Mouse (Mus musculus): ENCODE data around the gene 4933427D14Rik. TPM values are rescaled to one million over a fixed set of nuclear protein-coding genes. Genes with fewer than 3 reads are reported as not detected.

4933427D14Rik gene
- polyA plus RNA-seq, 1 experiment from 2014 or later: 16.3 TPM

GRCm38 (mm10) chr11:72120354-72120753 lies 86.9 kb downstream of the 4933427D14Rik start:
- ATAC-seq (ENCODE audit: low FRiP score, low read depth): no peak
- WGBS: 89% methylated on average over 6 of the region's 6 CpGs
- Histone ChIP-seq H3K9ac (no peak overlapping the region), H3K4me3 (no peak overlapping the region), H3K36me3 (no peaks in the 10 kb centered on the region), H3K27me3 (no peaks in the 10 kb centered on the region), H3K4me1 (replicated peaks) (no peaks in the 10 kb centered on the region), H3K9me3 (no peaks in the 10 kb centered on the region), H3K27ac (replicated peaks) (no peak overlapping the region), H3K4me2 (no peak overlapping the region)

- no peaks in the 10 kb centered on the region for H3K36me3 ChIP-seq
- H3K27ac ChIP-seq (replicated peaks): no peak overlapping the region
- no peaks in the 10 kb centered on the region for H3K4me1 ChIP-seq (replicated peaks)
- no peaks in the 10 kb centered on the region for H3K9me3 ChIP-seq
- H3K9ac ChIP-seq: no peak overlapping the region
- 88% methylated on average over 3 of the region's 3 CpGs for WGBS
- no peak overlapping the region for H3K4me3 ChIP-seq
- ATAC-seq (ENCODE audit: low FRiP score, low read depth): no peak
- H3K27me3 ChIP-seq: no peaks in the 10 kb centered on the region
- H3K4me2 ChIP-seq: no peak overlapping the region
Measured at GRCm38 (mm10) chr11:72118630-72119029, 88.6 kb downstream of the 4933427D14Rik start.

GRCm38 (mm10) chr11:72113296-72113695 lies 94.0 kb downstream of the 4933427D14Rik start:
- Histone ChIP-seq H3K27ac (replicated peaks) (no peak overlapping the region), H3K9ac (no peak overlapping the region), H3K4me3 (no peak overlapping the region), H3K4me2 (no peak overlapping the region), H3K4me1 (replicated peaks) (no peaks in the 10 kb centered on the region), H3K27me3 (no peaks in the 10 kb centered on the region), H3K9me3 (no peaks in the 10 kb centered on the region), H3K36me3 (no peaks in the 10 kb centered on the region)
- WGBS: 60% methylated on average over 4 of the region's 4 CpGs
- no peak for ATAC-seq (ENCODE audit: low FRiP score, low read depth)

GRCm38 (mm10) chr11:72110726-72111125 lies 96.5 kb downstream of the 4933427D14Rik start:
- H3K27me3 ChIP-seq: no peaks in the 10 kb centered on the region
- no peak overlapping the region for H3K4me2 ChIP-seq
- no peak overlapping the region for H3K4me3 ChIP-seq
- H3K4me1 ChIP-seq (replicated peaks): no peaks in the 10 kb centered on the region
- H3K9me3 ChIP-seq: no peaks in the 10 kb centered on the region
- ATAC-seq (ENCODE audit: low FRiP score, low read depth): no peak
- WGBS: 64% methylated on average over 3 of the region's 3 CpGs
- H3K9ac ChIP-seq: no peak overlapping the region
- no peaks in the 10 kb centered on the region for H3K36me3 ChIP-seq
- H3K27ac ChIP-seq (replicated peaks): no peak overlapping the region

GRCm38 (mm10) chr11:72104223-72104622 lies 103.0 kb downstream of the 4933427D14Rik start:
- Histone ChIP-seq H3K4me2 (no peak overlapping the region), H3K9ac (no peak overlapping the region), H3K27ac (replicated peaks) (peak overlapping the region; percentile 64), H3K4me3 (no peak overlapping the region), H3K4me1 (replicated peaks) (peaks cover 5% of the 10 kb centered on the region; the same call in 1 of the 2 replicates), H3K9me3 (no peaks in the 10 kb centered on the region), H3K36me3 (no peaks in the 10 kb centered on the region), H3K27me3 (no peaks in the 10 kb centered on the region)
- WGBS: 69% methylated on average over 8 of the region's 8 CpGs
- ATAC-seq (ENCODE audit: low FRiP score, low read depth): no peak

Other genes starting within 250 kb of the 4933427D14Rik start
- 0.38 and 0.43 TPM in 2 replicates for gene Aipl1, start 169.9 kb downstream of the 4933427D14Rik start, polyA plus RNA-seq (2015; fragmentation: Nextera tagmentation; extraction: Ambion mirVana)
- 35.4 and 41.2 TPM in 2 replicates for gene Pimreg, start 165.4 kb downstream of the 4933427D14Rik start, polyA plus RNA-seq (2015; fragmentation: Nextera tagmentation; extraction: Ambion mirVana)
- 4.6 and 5.4 TPM in 2 replicates for gene Pitpnm3, start 71.7 kb downstream of the 4933427D14Rik start, polyA plus RNA-seq (2015; fragmentation: Nextera tagmentation; extraction: Ambion mirVana)
- gene Gm43951, start 619 bp downstream of the 4933427D14Rik start, polyA plus RNA-seq (2015; fragmentation: Nextera tagmentation; extraction: Ambion mirVana): 1.5 and 1.6 TPM in 2 replicates
- 147 and 155 TPM in 2 replicates for gene Txndc17, start 88 bp upstream of the 4933427D14Rik start, polyA plus RNA-seq (2015; fragmentation: Nextera tagmentation; extraction: Ambion mirVana)
- 50.5 and 54.2 TPM in 2 replicates for gene Med31, start 8.1 kb upstream of the 4933427D14Rik start, polyA plus RNA-seq (2015; fragmentation: Nextera tagmentation; extraction: Ambion mirVana)
- 1.9 and 2.0 TPM in 2 replicates for gene Slc13a5, start 59.8 kb upstream of the 4933427D14Rik start, polyA plus RNA-seq (2015; fragmentation: Nextera tagmentation; extraction: Ambion mirVana)
- 3.0 and 3.9 TPM in 2 replicates for gene Xaf1, start 94.2 kb upstream of the 4933427D14Rik start, polyA plus RNA-seq (2015; fragmentation: Nextera tagmentation; extraction: Ambion mirVana)
- not detected in 2 replicates for gene Fbxo39, start 107.0 kb upstream of the 4933427D14Rik start, polyA plus RNA-seq (2015; fragmentation: Nextera tagmentation; extraction: Ambion mirVana)
- 6.5 and 8.4 TPM in 2 replicates for gene Tekt1, start 155.0 kb upstream of the 4933427D14Rik start, polyA plus RNA-seq (2015; fragmentation: Nextera tagmentation; extraction: Ambion mirVana)
- 9.9 and 10.2 TPM in 2 replicates for gene Smtnl2, start 204.3 kb upstream of the 4933427D14Rik start, polyA plus RNA-seq (2015; fragmentation: Nextera tagmentation; extraction: Ambion mirVana)
- not detected in 2 replicates for gene Ggt6, start 228.1 kb upstream of the 4933427D14Rik start, polyA plus RNA-seq (2015; fragmentation: Nextera tagmentation; extraction: Ambion mirVana)
- 62.1 and 65.9 TPM in 2 replicates for gene Mybbp1a, start 233.9 kb upstream of the 4933427D14Rik start, polyA plus RNA-seq (2015; fragmentation: Nextera tagmentation; extraction: Ambion mirVana)

Data from hindbrain, embryonic 15.5 days (tissue).